Mouse (Mus musculus) small intestine, adult 2 months (tissue): ENCODE data around the gene Chsy1.

Experiments
- CTCF ChIP-seq: fragments of 200-500 bp; IDR thresholded peaks from 2 replicates; pipeline ENCODE4 v1.5.1; 2012; ENCODE audit warnings: low read depth, mild to moderate bottlenecking, control low read depth, inconsistent platforms, low read length, moderate library complexity, mixed read lengths; ENCODE audit not compliant: insufficient replicate concordance, insufficient read length; ENCODE audit errors: extremely low read depth
- POLR2A ChIP-seq: fragments of 200-500 bp; IDR thresholded peaks from 2 replicates; pipeline ENCODE4 v1.6.1; 2012; ENCODE audit warnings: low read depth, mild to moderate bottlenecking, control low read depth, inconsistent platforms, low read length, moderate library complexity

DNA sequence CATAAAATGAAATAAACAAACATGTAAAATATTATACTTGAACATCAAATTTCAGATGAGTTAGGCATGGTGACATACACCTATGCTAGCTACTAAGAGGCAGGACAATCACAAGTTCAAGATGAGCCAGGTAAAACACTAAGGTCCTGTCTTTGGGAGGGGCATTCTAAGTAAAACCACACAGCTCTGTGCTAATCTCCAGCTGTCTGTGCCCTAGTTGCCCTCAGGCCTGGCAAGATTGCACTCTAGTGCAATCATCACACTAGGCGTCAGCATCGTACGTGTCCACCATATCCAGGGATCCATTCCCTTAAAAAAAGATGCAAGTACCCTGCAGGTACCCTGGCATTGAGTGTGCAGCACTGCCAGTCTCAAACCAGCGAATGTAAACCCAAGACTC lies 28.0 kb downstream of the Chsy1 start:
- TF ChIP-seq POLR2A (no peak), CTCF (no peak)
